Mouse (Mus musculus): Measurements from ENCODE around the gene Iars2. TPM values are rescaled to one million over a fixed set of nuclear protein-coding genes. Genes with fewer than 3 reads are reported as not detected.
A peak's percentile ranks its signal among the peaks of the same experiment; 100 is the strongest.

Iars2 gene
- polyA plus RNA-seq, 1 experiment from 2014 or later, result 19.9 TPM

DNA sequence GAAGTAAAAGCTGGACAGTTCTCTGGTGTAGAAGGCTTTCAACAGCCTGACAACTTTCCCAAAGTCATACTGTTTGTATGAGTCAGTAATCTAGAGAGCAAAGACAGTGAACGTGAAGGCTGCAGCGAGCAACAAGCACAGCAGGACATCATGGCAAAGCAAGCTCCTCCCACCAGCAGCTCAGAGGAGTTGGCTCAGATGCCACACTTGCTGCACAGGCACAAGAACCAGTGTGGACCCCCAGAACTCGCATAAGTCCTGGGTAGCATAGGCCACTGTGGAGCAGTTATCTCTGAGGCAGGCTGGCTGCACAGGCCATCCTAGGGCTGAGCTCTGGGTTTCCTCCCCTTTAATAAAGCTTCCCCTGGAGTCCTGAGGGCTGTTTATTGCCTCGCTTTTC, 37.9 kb downstream of the Iars2 start:
- WGBS, result 73% methylated on average over 4 of the region's 4 CpGs
- ATAC-seq, result no peak
- Histone ChIP-seq H3K4me2 (replicated peaks) (no peak overlapping the region), H3K9me3 (no peaks in the 10 kb centered on the region), H3K27ac (no peak overlapping the region), H3K9ac (replicated peaks) (no peak overlapping the region), H3K4me1 (replicated peaks) (no peaks in the 10 kb centered on the region), H3K27me3 (no peaks in the 10 kb centered on the region), H3K36me3 (peaks cover 80% of the 10 kb centered on the region), H3K4me3 (replicated peaks) (no peak overlapping the region)

GRCm38 (mm10) chr1:185289231-185289630, 40.0 kb downstream of the Iars2 start:
- H3K36me3 ChIP-seq, result peaks cover 82% of the 10 kb centered on the region
- WGBS, result 88% methylated on average over 5 of the region's 5 CpGs
- H3K9me3 ChIP-seq, result no peaks in the 10 kb centered on the region
- no peak overlapping the region for H3K4me2 ChIP-seq (replicated peaks)
- H3K27ac ChIP-seq, result no peak overlapping the region
- H3K4me1 ChIP-seq (replicated peaks), result no peaks in the 10 kb centered on the region
- ATAC-seq, result no peak
- H3K4me3 ChIP-seq (replicated peaks), result no peak overlapping the region
- H3K27me3 ChIP-seq, result no peaks in the 10 kb centered on the region
- no peak overlapping the region for H3K9ac ChIP-seq (replicated peaks)

- Histone ChIP-seq H3K9ac (replicated peaks) (no peak overlapping the region), H3K36me3 (peaks cover 81% of the 10 kb centered on the region), H3K9me3 (no peaks in the 10 kb centered on the region), H3K4me2 (replicated peaks) (no peak overlapping the region), H3K27me3 (no peaks in the 10 kb centered on the region), H3K4me3 (replicated peaks) (no peak overlapping the region), H3K4me1 (replicated peaks) (no peaks in the 10 kb centered on the region), H3K27ac (no peak overlapping the region)
- ATAC-seq, result no peak
- 95% methylated on average over 20 of the region's 20 CpGs for WGBS
Measured at GRCm38 (mm10) chr1:185287066-185287465, 42.1 kb downstream of the Iars2 start.

GRCm38 (mm10) chr1:185285171-185285570, 44.0 kb downstream of the Iars2 start:
- 91% methylated on average over 4 of the region's 4 CpGs for WGBS
- no peak overlapping the region for H3K27ac ChIP-seq
- peak; percentile 58; the same call in 1 of the 2 replicates for ATAC-seq

DNA sequence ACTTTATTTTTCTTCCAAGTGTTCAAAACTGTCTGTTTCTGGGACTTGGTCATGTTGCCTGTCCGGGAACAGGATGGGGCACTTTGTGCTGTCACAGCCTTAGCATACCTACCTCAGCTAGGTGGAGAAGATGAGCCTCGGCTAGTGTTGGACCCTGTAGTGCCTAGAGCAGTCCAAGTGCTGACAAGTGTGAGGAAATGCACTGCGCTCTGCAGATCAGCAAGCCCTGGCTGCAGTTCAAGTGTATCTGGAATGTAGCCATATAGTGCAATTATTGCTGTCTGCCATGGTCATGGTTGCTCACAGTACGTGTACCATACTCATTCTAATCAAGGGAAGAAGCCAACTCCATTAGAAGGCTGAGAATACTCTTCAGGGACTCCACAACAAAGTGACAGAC, 44.5 kb downstream of the Iars2 start:
- no peaks in the 10 kb centered on the region for H3K27me3 ChIP-seq
- no peaks in the 10 kb centered on the region for H3K4me1 ChIP-seq (replicated peaks)
- peaks cover 80% of the 10 kb centered on the region for H3K36me3 ChIP-seq
- ATAC-seq, result peak; percentile 65; the same call in 1 of the 2 replicates
- H3K9ac ChIP-seq (replicated peaks), result no peak overlapping the region
- H3K4me3 ChIP-seq (replicated peaks), result no peak overlapping the region
- no peak overlapping the region for H3K4me2 ChIP-seq (replicated peaks)
- H3K9me3 ChIP-seq, result no peaks in the 10 kb centered on the region
- 80% methylated on average over 4 of the region's 4 CpGs for WGBS
- H3K27ac ChIP-seq, result no peak overlapping the region

More at GRCm38 (mm10) chr1:185285171-185285570, 44.0 kb downstream of the Iars2 start:
- Histone ChIP-seq H3K4me3 (replicated peaks) (no peak overlapping the region), H3K9ac (replicated peaks) (no peak overlapping the region), H3K9me3 (no peaks in the 10 kb centered on the region), H3K4me2 (replicated peaks) (no peak overlapping the region), H3K36me3 (peaks cover 79% of the 10 kb centered on the region), H3K27me3 (no peaks in the 10 kb centered on the region), H3K4me1 (replicated peaks) (no peaks in the 10 kb centered on the region)

DNA sequence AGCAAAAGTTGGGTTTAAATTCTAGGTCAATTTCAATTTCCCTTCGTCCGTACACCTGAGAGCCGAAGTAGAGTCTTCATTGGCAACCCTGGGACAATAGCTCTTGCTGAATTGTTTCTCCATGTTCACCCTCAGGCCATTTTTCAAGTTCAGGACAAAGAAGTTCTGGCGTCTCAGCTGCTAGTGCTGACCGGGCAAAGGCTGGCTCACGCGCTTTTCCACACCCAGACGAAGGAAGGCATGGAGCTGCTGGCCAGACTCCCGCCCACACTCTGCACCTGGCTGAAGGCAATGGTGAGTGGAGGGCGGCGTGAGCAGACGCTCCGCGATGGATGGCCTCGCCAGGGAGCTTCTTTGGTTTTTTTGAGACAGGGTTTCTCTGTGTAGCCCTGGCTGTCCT, 45.9 kb downstream of the Iars2 start:
- no peaks in the 10 kb centered on the region for H3K9me3 ChIP-seq
- H3K27me3 ChIP-seq, result no peaks in the 10 kb centered on the region
- H3K9ac ChIP-seq (replicated peaks), result no peak overlapping the region
- no peaks in the 10 kb centered on the region for H3K4me1 ChIP-seq (replicated peaks)
- 95% methylated on average over 15 of the region's 15 CpGs for WGBS
- H3K36me3 ChIP-seq, result peaks cover 89% of the 10 kb centered on the region
- no peak overlapping the region for H3K27ac ChIP-seq
- H3K4me3 ChIP-seq (replicated peaks), result no peak overlapping the region
- no peak overlapping the region for H3K4me2 ChIP-seq (replicated peaks)
- ATAC-seq, result no peak

GRCm38 (mm10) chr1:185282846-185283245, 46.4 kb downstream of the Iars2 start:
- Histone ChIP-seq H3K9me3 (no peaks in the 10 kb centered on the region), H3K4me2 (replicated peaks) (no peak overlapping the region), H3K27me3 (no peaks in the 10 kb centered on the region), H3K4me3 (replicated peaks) (no peak overlapping the region), H3K9ac (replicated peaks) (no peak overlapping the region), H3K27ac (no peak overlapping the region), H3K36me3 (peaks cover 89% of the 10 kb centered on the region), H3K4me1 (replicated peaks) (no peaks in the 10 kb centered on the region)
- no peak for ATAC-seq
- WGBS, result 97% methylated on average over 11 of the region's 11 CpGs

- Histone ChIP-seq H3K4me3 (replicated peaks) (no peak overlapping the region), H3K27ac (no peak overlapping the region), H3K9ac (replicated peaks) (no peak overlapping the region), H3K4me1 (replicated peaks) (no peaks in the 10 kb centered on the region), H3K36me3 (peaks cover 92% of the 10 kb centered on the region), H3K27me3 (no peaks in the 10 kb centered on the region), H3K9me3 (no peaks in the 10 kb centered on the region), H3K4me2 (replicated peaks) (no peak overlapping the region)
- 96% methylated on average over 4 of the region's 4 CpGs for WGBS
- no peak for ATAC-seq
Measured at GRCm38 (mm10) chr1:185280616-185281015, 48.6 kb downstream of the Iars2 start.

DNA sequence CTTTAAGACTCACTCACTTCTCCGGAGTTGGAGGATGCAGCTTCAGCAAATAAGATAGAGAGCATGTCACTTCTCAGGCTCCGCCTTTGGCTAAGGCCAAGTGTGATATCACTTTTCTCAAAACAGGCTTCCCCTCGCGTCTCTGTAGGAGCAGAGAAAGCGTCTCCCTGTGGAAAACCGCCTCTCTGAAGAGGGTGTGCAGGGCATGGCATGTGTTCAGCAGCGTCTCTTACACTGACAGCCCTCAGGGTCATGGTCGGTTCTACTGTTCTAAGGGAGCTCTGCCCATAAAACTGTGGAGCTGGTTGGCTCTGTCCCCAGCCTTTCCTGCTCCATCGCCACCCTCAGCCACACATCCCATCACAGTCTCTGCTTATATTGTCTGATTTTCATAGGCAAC, 49.9 kb downstream of the Iars2 start:
- H3K27ac ChIP-seq, result no peak overlapping the region
- WGBS, result 89% methylated on average over 9 of the region's 9 CpGs
- ATAC-seq, result no peak
- no peaks in the 10 kb centered on the region for H3K9me3 ChIP-seq
- H3K36me3 ChIP-seq, result peaks cover 91% of the 10 kb centered on the region
- no peak overlapping the region for H3K4me2 ChIP-seq (replicated peaks)
- H3K4me3 ChIP-seq (replicated peaks), result no peak overlapping the region
- no peaks in the 10 kb centered on the region for H3K27me3 ChIP-seq
- H3K4me1 ChIP-seq (replicated peaks), result no peaks in the 10 kb centered on the region
- no peak overlapping the region for H3K9ac ChIP-seq (replicated peaks)

DNA sequence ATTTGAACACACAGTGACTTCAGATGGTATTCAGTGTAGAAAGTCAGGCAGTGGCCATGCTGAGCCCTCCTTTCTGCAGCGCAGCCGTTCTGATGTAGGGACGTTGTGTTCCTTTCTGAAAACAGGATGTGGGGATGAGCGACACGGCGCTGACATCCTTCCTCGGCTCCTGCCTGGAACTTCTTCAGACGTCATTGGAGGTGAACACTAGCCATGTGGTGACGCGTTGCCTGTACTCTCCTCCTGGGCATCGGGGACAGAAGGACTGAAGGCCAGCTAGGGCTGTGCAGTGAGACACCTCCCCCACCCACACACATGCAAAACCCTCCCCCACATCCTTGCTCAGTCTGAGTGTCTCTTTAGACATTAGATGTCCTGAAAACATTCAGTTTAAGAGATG, 52.2 kb downstream of the Iars2 start:
- H3K27ac ChIP-seq, result no peak overlapping the region
- ATAC-seq, result no peak
- H3K4me1 ChIP-seq (replicated peaks), result no peaks in the 10 kb centered on the region
- H3K4me2 ChIP-seq (replicated peaks), result no peak overlapping the region
- 92% methylated on average over 11 of the region's 11 CpGs for WGBS
- H3K4me3 ChIP-seq (replicated peaks), result no peak overlapping the region
- no peaks in the 10 kb centered on the region; the same call in 1 of the 2 replicates for H3K9me3 ChIP-seq
- H3K36me3 ChIP-seq, result peaks cover 88% of the 10 kb centered on the region
- no peak overlapping the region for H3K9ac ChIP-seq (replicated peaks)
- H3K27me3 ChIP-seq, result no peaks in the 10 kb centered on the region

DNA sequence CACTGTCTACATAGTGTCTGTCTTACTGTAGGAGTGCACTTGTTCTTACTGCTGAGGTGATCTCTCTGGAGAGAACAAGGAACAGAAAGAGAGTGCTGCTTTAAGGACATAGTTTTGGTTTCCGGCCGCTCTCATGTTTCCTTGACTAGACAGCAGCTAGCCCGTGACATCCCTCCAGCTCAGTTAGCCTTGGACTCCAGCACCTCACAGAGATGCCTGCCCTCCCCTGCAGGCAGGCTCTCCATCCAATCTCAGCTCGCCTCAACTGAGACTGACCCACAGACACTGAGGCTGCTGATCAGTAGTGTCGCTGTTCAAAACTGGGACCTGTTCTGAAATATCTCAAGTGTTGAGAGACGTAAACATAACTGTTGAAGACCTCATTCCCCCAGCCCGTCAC, 53.2 kb downstream of the Iars2 start:
- Histone ChIP-seq H3K27me3 (no peaks in the 10 kb centered on the region), H3K9ac (replicated peaks) (no peak overlapping the region), H3K4me2 (replicated peaks) (no peak overlapping the region), H3K4me1 (replicated peaks) (no peaks in the 10 kb centered on the region), H3K4me3 (replicated peaks) (no peak overlapping the region), H3K9me3 (no peaks in the 10 kb centered on the region; the same call in 1 of the 2 replicates), H3K27ac (no peak overlapping the region), H3K36me3 (peaks cover 90% of the 10 kb centered on the region)
- no peak for ATAC-seq
- 93% methylated on average over 7 of the region's 7 CpGs for WGBS

- H3K9ac ChIP-seq (replicated peaks), result no peak overlapping the region
- H3K4me2 ChIP-seq (replicated peaks), result no peak overlapping the region
- 93% methylated on average over 5 of the region's 5 CpGs for WGBS
- no peaks in the 10 kb centered on the region for H3K27me3 ChIP-seq
- no peaks in the 10 kb centered on the region; the same call in 1 of the 2 replicates for H3K9me3 ChIP-seq
- peaks cover 84% of the 10 kb centered on the region for H3K36me3 ChIP-seq
- ATAC-seq, result no peak
- H3K4me1 ChIP-seq (replicated peaks), result no peaks in the 10 kb centered on the region
- H3K4me3 ChIP-seq (replicated peaks), result no peak overlapping the region
- H3K27ac ChIP-seq, result no peak overlapping the region
Measured at GRCm38 (mm10) chr1:185274819-185275545, 54.2 kb downstream of the Iars2 start.

DNA sequence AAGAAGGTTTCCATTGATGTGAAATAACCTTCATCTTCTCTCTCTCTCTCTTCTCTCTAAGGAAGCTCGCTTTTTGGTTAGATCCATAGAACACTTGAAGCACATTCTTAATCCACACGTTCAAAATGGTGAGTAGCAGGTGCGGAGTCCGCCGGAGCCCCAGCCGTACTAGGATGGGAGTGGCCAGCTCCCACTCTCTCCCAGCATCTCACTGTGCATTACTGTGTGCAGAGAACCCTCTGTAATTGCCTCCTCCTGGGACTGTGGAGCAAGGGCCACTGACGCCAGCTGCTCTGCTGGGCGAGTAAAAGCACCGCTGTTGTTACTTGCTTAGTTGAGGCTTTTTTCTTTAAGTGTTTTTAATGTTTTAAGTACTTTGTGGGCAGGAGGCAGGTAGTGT, 57.8 kb downstream of the Iars2 start:
- ATAC-seq, result no peak
- no peak overlapping the region for H3K9ac ChIP-seq (replicated peaks)
- H3K36me3 ChIP-seq, result peaks cover 76% of the 10 kb centered on the region
- H3K4me1 ChIP-seq (replicated peaks), result no peaks in the 10 kb centered on the region
- no peaks in the 10 kb centered on the region for H3K27me3 ChIP-seq
- H3K4me3 ChIP-seq (replicated peaks), result no peak overlapping the region
- no peak overlapping the region for H3K27ac ChIP-seq
- 94% methylated on average over 9 of the region's 9 CpGs for WGBS
- no peak overlapping the region for H3K4me2 ChIP-seq (replicated peaks)
- H3K9me3 ChIP-seq, result no peaks in the 10 kb centered on the region; the same call in 1 of the 2 replicates

All from midbrain, embryonic 13.5 days (tissue).